Mouse (Mus musculus) MEL (cell line): Measurements from ENCODE around the gene Plagl2.

Experiments
- CTCF ChIP-seq, 3 experiments: IDR thresholded peaks in 2 of 3; conservative IDR thresholded peaks in 1 of 3; 2 replicates each; pipeline ENCODE4 v1.5.1; 2011 to 2012; ENCODE audit warnings: low read length in 3 of 3, low read depth in 2 of 3, mild to moderate bottlenecking in 2 of 3, improper control_type of control experiment in 1 of 3, inconsistent platforms in 1 of 3, mixed read lengths in 1 of 3, moderate library complexity in 1 of 3; ENCODE audit not compliant: control insufficient read depth in 1 of 3, insufficient read depth in 1 of 3, poor library complexity in 1 of 3, severe bottlenecking in 1 of 3
- EP300 ChIP-seq, 2 experiments: IDR thresholded peaks; 2 replicates each; pipeline ENCODE4 v1.6.1; 2011; ENCODE audit warnings: improper control_type of control experiment in 2 of 2, low read length in 2 of 2, low read depth in 1 of 2, mild to moderate bottlenecking in 1 of 2
- POLR2A ChIP-seq, 2 experiments: IDR thresholded peaks; 2 replicates each; pipeline ENCODE4 v1.6.1; 2011 to 2012; ENCODE audit warnings: low read length in 2 of 2, mild to moderate bottlenecking in 2 of 2, control low read depth in 1 of 2, improper control_type of control experiment in 1 of 2, low read depth in 1 of 2, moderate library complexity in 1 of 2; ENCODE audit not compliant: control insufficient read depth in 1 of 2, insufficient read depth in 1 of 2, poor library complexity in 1 of 2
- SIN3A ChIP-seq: IDR thresholded peaks from 2 replicates; pipeline ENCODE4 v1.6.1; 2012; ENCODE audit warnings: low read length, improper control_type of control experiment, inconsistent platforms
- TAL1 ChIP-seq: IDR thresholded peaks from 2 replicates; pipeline ENCODE4 v1.6.1; 2012; ENCODE audit warnings: mild to moderate bottlenecking, inconsistent platforms, low read length, moderate library complexity, mixed read lengths
- USF1 ChIP-seq: IDR thresholded peaks from 2 replicates; pipeline ENCODE4 v1.6.1; 2014; ENCODE audit warnings: low read depth, mild to moderate bottlenecking, inconsistent platforms, low read length, improper control_type of control experiment, moderate library complexity
- USF2 ChIP-seq, 2 experiments: IDR thresholded peaks; 2 replicates each; pipeline ENCODE4 v1.6.1; 2011 to 2012; ENCODE audit warnings: improper control_type of control experiment in 2 of 2, low read length in 2 of 2, borderline replicate concordance in 1 of 2, inconsistent platforms in 1 of 2, low read depth in 1 of 2, mild to moderate bottlenecking in 1 of 2; ENCODE audit not compliant: insufficient read depth in 1 of 2

DNA sequence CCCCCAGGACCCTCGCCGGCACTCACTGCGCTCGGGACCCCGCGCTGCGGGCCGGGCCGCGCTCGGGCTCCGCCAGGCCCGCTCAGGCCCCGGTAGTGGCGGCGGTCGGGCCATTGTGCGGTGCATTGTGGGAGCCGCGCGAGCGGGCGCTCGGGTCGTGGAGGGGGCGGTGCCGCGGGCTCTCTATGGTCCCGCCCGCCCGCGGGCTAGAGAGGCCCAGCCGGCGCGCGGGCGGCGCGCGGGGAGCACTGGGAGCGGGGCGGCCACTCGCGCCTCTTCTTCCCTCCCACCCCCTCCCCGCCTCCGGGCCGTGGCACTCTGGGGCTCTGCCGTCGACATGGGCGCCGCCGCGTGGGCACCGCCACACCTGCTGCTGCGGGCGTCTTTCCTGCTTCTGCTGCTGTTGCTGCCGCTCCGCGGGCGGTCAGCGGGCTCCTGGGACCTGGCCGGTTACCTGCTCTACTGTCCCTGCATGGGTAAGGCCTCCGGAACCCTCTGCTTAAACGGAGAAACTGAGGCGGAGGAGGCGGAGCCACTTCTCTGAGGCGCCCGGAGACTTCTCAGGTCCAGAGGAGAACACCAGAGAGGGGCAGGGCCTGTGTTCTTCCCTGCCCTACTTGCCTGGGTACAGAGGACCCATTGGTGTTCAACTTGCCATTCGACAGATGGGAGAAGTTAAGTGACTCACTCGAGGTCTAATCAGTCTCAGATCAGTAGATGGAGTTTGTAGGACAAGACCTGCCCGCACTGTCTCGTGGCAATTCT, at the start of gene Plagl2, which contains the start of gene Pofut1:
- TF ChIP-seq CTCF (IDR thresholded peaks at IDR 0.05 in 2 of 3, conservative IDR thresholded peaks at IDR 0.05 in 1 of 3; ENCODE audit: control insufficient read depth in 1 of 3, insufficient read depth in 1 of 3, low read depth in 2 of 3, low read length in 3 of 3, poor library complexity in 1 of 3, severe bottlenecking in 1 of 3): peak in 2 of 3 experiments; percentile 26 to 42; a peak in 2 of 6 replicates
- TF ChIP-seq POLR2A (IDR thresholded peaks at IDR 0.05; ENCODE audit: control insufficient read depth in 1 of 2, insufficient read depth in 1 of 2, low read depth in 1 of 2, low read length in 2 of 2, poor library complexity in 1 of 2): peak; percentile 60 to 70; a peak in 2 of 4 replicates
- TF ChIP-seq EP300 (IDR thresholded peaks at IDR 0.05; ENCODE audit: low read depth in 1 of 2, low read length in 2 of 2): 0 out of 4 replicates have a peak, but pooled peaks of 1 of the 2 experiments have one; percentile 16
- TF ChIP-seq TAL1: no peak
- peak; percentile 35 for TF ChIP-seq SIN3A
- no peak for TF ChIP-seq USF2 (IDR thresholded peaks at IDR 0.05; ENCODE audit: borderline replicate concordance in 1 of 2, insufficient read depth in 1 of 2, low read depth in 1 of 2, low read length in 2 of 2)
- TF ChIP-seq USF1: no peak
